Mouse (Mus musculus): ENCODE measurements at regions not wholly inside any gene's neighbourhood (a gene's known extent, or its start where the extent isn't known, plus 50 kb on each side); places are given as distances from the start of the nearest gene placed in this dataset.

- Histone ChIP-seq H3K4me2 (ENCODE audit: insufficient read depth, low read depth, poor library complexity, severe bottlenecking) (no peak overlapping the region), H3K4me1 (ENCODE audit: control insufficient read depth in 1 of 2, insufficient read depth in 2 of 2) (peaks cover 0 to 5% of the 10 kb centered on the region in 2 experiments; a peak in 2 of 4 replicates), H3K4me3 (replicated peaks in 1 of 3; ENCODE audit: low read depth in 2 of 3, low read length in 2 of 3, poor library complexity in 1 of 3) (no peak overlapping the region), H3K79me2 (replicated peaks; ENCODE audit: control insufficient read depth, extremely low read depth, insufficient read depth, poor library complexity, severe bottlenecking) (no peaks in the 10 kb centered on the region), H3K9ac (ENCODE audit: insufficient read depth, low read depth) (no peak overlapping the region), H3K9me3 (replicated peaks; ENCODE audit: low read length) (no peaks in the 10 kb centered on the region), H3K27ac (ENCODE audit: insufficient read depth, low read depth) (no peak overlapping the region), H3K27me3 (replicated peaks) (no peaks in the 10 kb centered on the region), H3K36me3 (replicated peaks in 1 of 2; ENCODE audit: control insufficient read depth in 1 of 2, insufficient read depth in 1 of 2, low read length in 1 of 2) (no peaks in the 10 kb centered on the region)
- DNase-seq (ENCODE audit: extremely low read depth), result no peak
- in situ Hi-C loops (cut with MboI; ENCODE audit: low pct_ligation_motif_present, low pct_unique_long_range_greater_than_20kb, low sequenced_read_pairs), result no loop called here
- no peak for TF ChIP-seq ZKSCAN1 (IDR thresholded peaks at IDR 0.05; ENCODE audit: borderline replicate concordance, low read depth, low read length)
- dilution Hi-C loops (cut with MboI; ENCODE audit: extremely low pct_ligation_motif_present, extremely low pct_unique_long_range_greater_than_20kb, low sequenced_read_pairs), result no loop called here
Observed at GRCm38 (mm10) chr13:106562161-106562560, 374.6 kb downstream of the Ipo11 start.

- in situ Hi-C loops (cut with MboI; ENCODE audit: low pct_ligation_motif_present, low pct_unique_long_range_greater_than_20kb, low sequenced_read_pairs) (no loop called here), dilution Hi-C loops (cut with MboI; ENCODE audit: extremely low pct_ligation_motif_present, extremely low pct_unique_long_range_greater_than_20kb, low sequenced_read_pairs) (no loop called here)
- Histone ChIP-seq H3K36me3 (replicated peaks in 1 of 2; ENCODE audit: control insufficient read depth in 1 of 2, insufficient read depth in 1 of 2, low read length in 1 of 2) (no peaks in the 10 kb centered on the region), H3K9me3 (replicated peaks; ENCODE audit: low read length) (no peaks in the 10 kb centered on the region), H3K27ac (ENCODE audit: insufficient read depth, low read depth) (no peak overlapping the region), H3K4me3 (replicated peaks in 1 of 3; ENCODE audit: low read depth in 2 of 3, low read length in 2 of 3, poor library complexity in 1 of 3) (no peak overlapping the region), H3K4me2 (ENCODE audit: insufficient read depth, low read depth, poor library complexity, severe bottlenecking) (no peak overlapping the region), H3K27me3 (replicated peaks) (no peaks in the 10 kb centered on the region), H3K4me1 (ENCODE audit: control insufficient read depth in 1 of 2, insufficient read depth in 2 of 2) (no peaks in the 10 kb centered on the region), H3K9ac (ENCODE audit: insufficient read depth, low read depth) (no peak overlapping the region), H3K79me2 (replicated peaks; ENCODE audit: control insufficient read depth, extremely low read depth, insufficient read depth, poor library complexity, severe bottlenecking) (no peaks in the 10 kb centered on the region)
- DNase-seq (ENCODE audit: extremely low read depth), result no peak
- TF ChIP-seq USF2 (conservative IDR thresholded peaks at IDR 0.05; ENCODE audit: low read depth, low read length), result no peak
Observed at GRCm38 (mm10) chr13:106525406-106526206, 411.2 kb downstream of the Ipo11 start.

DNA sequence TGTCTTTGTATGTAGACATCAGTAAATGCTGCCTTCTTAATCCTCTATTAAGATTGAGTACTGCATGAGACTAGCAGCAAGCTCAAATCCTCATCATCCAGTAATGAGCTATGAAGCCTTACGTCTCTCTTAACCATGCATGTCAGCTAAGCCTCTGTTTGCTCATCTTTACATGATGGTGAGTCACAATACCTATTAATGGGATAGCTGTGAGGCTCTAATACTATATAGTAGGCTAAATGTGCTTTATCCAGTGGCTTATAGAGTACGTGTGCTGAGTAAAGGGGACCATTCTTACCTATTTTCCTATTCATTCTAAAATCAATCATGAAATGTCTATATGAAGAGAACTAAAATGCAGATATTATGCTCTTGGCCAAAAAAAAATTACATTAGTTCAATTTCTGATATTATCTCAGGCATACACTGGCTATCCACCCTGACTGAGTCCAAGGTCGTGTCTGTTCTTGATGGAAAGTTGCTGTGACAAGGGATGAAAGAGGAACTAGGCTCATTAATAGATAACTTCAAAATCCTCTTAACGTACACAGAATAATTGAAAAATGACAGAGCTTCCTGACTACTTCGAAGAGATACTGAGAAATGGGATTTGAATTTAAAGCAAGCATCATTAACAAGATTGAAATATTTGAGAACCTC is 422.1 kb downstream of the Ipo11 start:
- Histone ChIP-seq H3K4me3 (replicated peaks in 1 of 3; ENCODE audit: low read depth in 2 of 3, low read length in 2 of 3, poor library complexity in 1 of 3) (no peak overlapping the region), H3K9ac (ENCODE audit: insufficient read depth, low read depth) (no peak overlapping the region), H3K4me2 (ENCODE audit: insufficient read depth, low read depth, poor library complexity, severe bottlenecking) (no peak overlapping the region), H3K36me3 (replicated peaks in 1 of 2; ENCODE audit: control insufficient read depth in 1 of 2, insufficient read depth in 1 of 2, low read length in 1 of 2) (no peaks in the 10 kb centered on the region), H3K79me2 (replicated peaks; ENCODE audit: control insufficient read depth, extremely low read depth, insufficient read depth, poor library complexity, severe bottlenecking) (no peaks in the 10 kb centered on the region), H3K9me3 (replicated peaks; ENCODE audit: low read length) (no peaks in the 10 kb centered on the region), H3K4me1 (ENCODE audit: control insufficient read depth in 1 of 2, insufficient read depth in 2 of 2) (no peaks in the 10 kb centered on the region), H3K27ac (ENCODE audit: insufficient read depth, low read depth) (no peak overlapping the region), H3K27me3 (replicated peaks) (no peaks in the 10 kb centered on the region)
- in situ Hi-C loops (cut with MboI; ENCODE audit: low pct_ligation_motif_present, low pct_unique_long_range_greater_than_20kb, low sequenced_read_pairs), result no loop called here
- no peak for DNase-seq (ENCODE audit: extremely low read depth)
- dilution Hi-C loops (cut with MboI; ENCODE audit: extremely low pct_ligation_motif_present, extremely low pct_unique_long_range_greater_than_20kb, low sequenced_read_pairs), result no loop called here
- TF ChIP-seq KAT2A (IDR thresholded peaks at IDR 0.05; ENCODE audit: insufficient replicate concordance, low read length) (no peak), MAX (IDR thresholded peaks at IDR 0.05; ENCODE audit: low read length) (no peak), NRF1 (IDR thresholded peaks at IDR 0.05; ENCODE audit: low read depth, low read length) (no peak), USF2 (conservative IDR thresholded peaks at IDR 0.05; ENCODE audit: low read depth, low read length) (no peak), ZKSCAN1 (IDR thresholded peaks at IDR 0.05; ENCODE audit: borderline replicate concordance, low read depth, low read length) (no peak), USF1 (IDR thresholded peaks at IDR 0.05; ENCODE audit: low read depth, low read length) (no peak), IRF4 (IDR thresholded peaks at IDR 0.05; ENCODE audit: low read depth, low read length) (no peak), MXI1 (IDR thresholded peaks at IDR 0.05; ENCODE audit: low read depth, low read length) (no peak)

Measured in CH12.LX (cell line).